Mouse (Mus musculus) gastrocnemius, adult 2 months (tissue): Measurements from ENCODE around the gene Bhlhe40. TPM values are rescaled to one million over a fixed set of nuclear protein-coding genes. Genes with fewer than 3 reads are reported as not detected.

Experiments used
- DNase-seq: peaks from one replicate; pipeline ENCODE4 v3.0.0; 2022
- H3K27ac ChIP-seq: fragments of 200-600 bp; 2 replicates; pipeline ENCODE4 v1.8.1; 2022; ENCODE audit warnings: mild to moderate bottlenecking
- H3K4me3 ChIP-seq: fragments of 200-600 bp; 2 replicates; pipeline ENCODE4 v1.8.1; 2022; ENCODE audit warnings: mild to moderate bottlenecking, moderate library complexity
- CTCF ChIP-seq: fragments of 200-600 bp; IDR thresholded peaks from 2 replicates; pipeline ENCODE4 v1.8.1; 2022; ENCODE audit warnings: antibody characterized with exemption, mild to moderate bottlenecking, moderate library complexity
- intact Hi-C: fragments of 180-260 bp; cut with DNase I; formaldehyde crosslinking; loops from one replicate; pipeline ENCODE4 v1.15.1; 2025
- total RNA-seq, 2 experiments: library from RNA; stranded (reverse); gene quantifications; 2 replicates each; pipeline ENCODE4 v1.2.3; 2021

Bhlhe40 gene
- total RNA-seq, 2 experiments from 2014 or later, result 70.0 to 124 TPM

DNA sequence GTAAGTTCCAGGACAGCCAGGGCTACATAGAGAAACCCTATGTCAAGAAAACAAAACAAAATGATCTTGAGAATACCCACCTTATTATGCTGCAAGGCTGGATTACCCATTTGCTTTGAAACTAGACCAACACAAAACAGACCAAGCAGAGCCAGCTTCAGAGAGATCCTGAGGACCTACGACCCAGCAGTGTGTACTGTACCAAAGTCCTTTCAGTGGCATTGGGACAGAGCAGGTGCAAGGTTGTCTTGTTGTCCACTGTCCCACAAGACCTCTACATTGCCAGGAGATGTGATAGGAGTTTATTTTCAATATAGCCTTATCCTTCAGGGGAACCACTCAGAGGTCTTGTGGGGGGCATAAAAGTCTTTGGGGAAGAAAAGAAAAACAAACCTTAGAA is 22.7 kb downstream of the Bhlhe40 start:
- no peak overlapping the region for H3K4me3 ChIP-seq
- no peak overlapping the region for H3K27ac ChIP-seq
- TF ChIP-seq CTCF, result no peak
- no peak for DNase-seq
- intact Hi-C loops, result no loop called here

DNA sequence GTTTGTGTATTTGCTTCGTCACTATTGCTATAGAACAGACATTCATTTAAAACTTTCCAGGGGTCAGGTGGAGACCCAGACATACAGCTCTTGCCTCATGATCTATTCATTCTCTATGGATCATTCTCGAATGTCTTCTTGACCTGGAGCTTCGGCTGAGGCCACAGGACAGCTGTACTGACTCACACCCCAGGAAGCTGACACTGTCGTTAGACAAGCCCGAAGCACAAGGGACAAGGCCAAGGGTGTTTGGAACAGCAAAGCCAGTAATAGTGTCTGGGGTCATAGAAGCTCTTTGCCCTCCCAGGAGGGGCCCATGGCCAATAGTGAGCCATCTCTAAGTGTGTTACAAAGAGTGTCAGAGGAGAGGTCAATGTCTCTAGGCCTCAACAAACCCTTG is 24.0 kb downstream of the Bhlhe40 start:
- no peak for DNase-seq

GRCm38 (mm10) chr6:108685758-108686355 is 25.4 kb downstream of the Bhlhe40 start:
- H3K27ac ChIP-seq, result no peak overlapping the region
- no peak for TF ChIP-seq CTCF
- no peak overlapping the region for H3K4me3 ChIP-seq
- DNase-seq, result no peak
- intact Hi-C loops, result no loop called here

More for the DNA sequence above, 24.0 kb downstream of the Bhlhe40 start:
- TF ChIP-seq CTCF, result no peak
- Histone ChIP-seq H3K27ac (no peak overlapping the region), H3K4me3 (no peak overlapping the region)
- intact Hi-C loops, result no loop called here

- no peak for TF ChIP-seq CTCF
- H3K4me3 ChIP-seq, result no peak overlapping the region
- intact Hi-C loops, result no loop called here
- no peak for DNase-seq
- H3K27ac ChIP-seq, result no peak overlapping the region
Measured at GRCm38 (mm10) chr6:108686930-108687329, 26.5 kb downstream of the Bhlhe40 start.

DNA sequence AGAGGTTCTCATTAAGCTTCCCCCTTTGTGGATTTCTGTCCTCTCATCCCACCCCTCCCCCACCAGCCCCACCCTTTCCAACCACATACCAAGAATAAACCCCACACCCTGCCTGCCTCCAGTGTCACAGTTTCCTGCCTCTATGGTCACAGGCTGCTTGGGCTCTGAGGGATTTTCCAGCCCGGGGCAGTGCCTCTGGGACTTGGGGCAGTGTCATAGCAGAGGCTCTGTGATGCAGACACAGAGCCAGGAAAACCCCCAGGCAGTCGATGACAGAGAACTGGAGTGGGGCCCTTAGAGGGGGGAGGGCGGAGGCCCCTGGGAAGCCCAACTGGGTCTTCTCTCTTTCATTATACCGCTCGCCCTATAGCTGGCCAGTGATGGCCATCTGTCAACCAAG is 27.9 kb downstream of the Bhlhe40 start:
- Histone ChIP-seq H3K4me3 (no peak overlapping the region), H3K27ac (no peak overlapping the region)
- no peak for DNase-seq
- intact Hi-C loops, result no loop called here
- no peak for TF ChIP-seq CTCF

GRCm38 (mm10) chr6:108692986-108693385 is 32.6 kb downstream of the Bhlhe40 start:
- TF ChIP-seq CTCF, result no peak
- intact Hi-C loops, result no loop called here
- Histone ChIP-seq H3K27ac (no peak overlapping the region), H3K4me3 (no peak overlapping the region)
- no peak for DNase-seq

DNA sequence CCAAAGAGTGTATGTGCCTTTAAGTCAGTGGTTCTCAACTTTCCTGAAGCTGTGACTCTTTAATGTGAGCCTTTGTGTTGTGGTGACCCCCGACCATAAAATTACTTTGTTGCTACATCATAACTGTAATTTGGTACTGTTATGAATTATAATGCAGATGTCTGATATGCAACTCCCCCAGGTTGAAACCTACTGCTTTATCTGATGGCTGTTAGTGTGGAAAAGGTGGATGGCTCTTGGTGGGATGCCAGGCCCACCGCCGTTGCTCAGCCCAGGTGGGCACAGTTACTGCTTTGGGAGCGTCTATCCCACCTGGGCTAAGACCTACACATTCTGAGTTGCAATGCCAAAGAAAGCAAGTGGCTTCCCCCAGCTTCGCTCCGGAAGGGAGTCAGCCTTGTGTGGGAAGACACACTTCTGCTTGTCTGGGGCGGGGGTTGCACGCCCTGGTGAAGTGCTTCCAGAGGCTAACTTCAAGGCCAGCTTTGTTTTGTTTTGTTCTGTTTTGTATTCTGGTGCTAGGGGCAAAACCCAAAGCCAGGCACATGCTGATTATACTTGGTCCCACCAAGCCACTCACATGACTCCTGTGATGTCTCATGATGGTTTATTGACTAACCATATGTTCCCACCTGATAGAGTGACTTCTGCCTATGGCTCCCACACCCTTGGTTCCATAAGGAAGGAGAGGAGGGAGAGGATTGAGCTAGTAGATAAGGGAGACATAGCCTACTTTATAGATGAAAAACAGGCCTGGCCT is 34.7 kb downstream of the Bhlhe40 start:
- Histone ChIP-seq H3K27ac (no peak overlapping the region; the same call in 1 of the 2 replicates), H3K4me3 (no peak overlapping the region)
- intact Hi-C loops, result no loop called here
- no peak for DNase-seq
- TF ChIP-seq CTCF, result no peak

DNA sequence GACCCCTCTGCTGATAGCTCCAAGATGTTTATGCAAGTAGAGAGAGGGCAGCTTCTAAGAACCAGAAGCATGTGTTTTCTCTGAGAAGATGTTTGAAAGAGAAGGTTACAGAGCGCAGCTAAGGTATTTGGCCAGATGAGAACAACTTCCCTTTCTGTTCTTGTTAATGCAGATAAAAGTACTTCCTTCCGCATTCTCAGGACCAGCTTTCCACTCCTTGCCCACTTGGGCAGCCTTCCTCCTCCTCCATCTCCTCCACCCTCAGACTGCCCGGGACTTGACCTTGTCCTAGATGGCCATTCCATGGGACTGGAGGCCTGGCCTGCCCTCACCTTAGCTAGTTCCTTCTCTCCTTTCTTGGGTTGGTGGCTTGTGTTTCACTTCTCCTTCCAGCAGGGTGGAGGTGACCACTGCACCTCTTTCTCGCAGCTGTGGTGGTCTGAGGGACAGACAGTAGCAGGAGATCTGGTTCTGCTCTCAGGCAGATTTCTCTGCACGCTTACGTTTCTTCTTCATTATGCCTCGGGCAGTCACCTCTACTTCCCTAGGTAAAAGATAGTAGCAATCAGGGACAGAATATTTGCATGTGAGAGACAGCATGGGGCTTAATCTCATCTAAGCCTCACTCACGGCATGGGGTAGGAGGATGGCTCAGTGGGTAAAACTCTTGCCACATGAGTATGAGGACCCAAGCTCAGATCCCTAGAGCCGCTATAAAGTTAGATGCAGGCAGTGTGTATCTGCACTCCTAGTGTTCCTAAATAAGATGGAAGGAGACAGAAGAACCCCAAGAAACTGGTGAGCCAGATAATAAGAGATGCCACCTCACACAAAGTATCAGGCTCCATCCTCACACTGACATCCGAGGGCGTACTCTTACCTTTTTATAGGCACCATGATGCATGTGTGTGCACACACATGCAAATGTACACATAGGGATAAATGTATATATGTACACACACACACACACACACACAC is 35.7 kb downstream of the Bhlhe40 start:
- Histone ChIP-seq H3K27ac (no peak overlapping the region; the same call in 1 of the 2 replicates), H3K4me3 (no peak overlapping the region)
- TF ChIP-seq CTCF, result no peak
- no peak for DNase-seq
- intact Hi-C loops, result no loop called here

DNA sequence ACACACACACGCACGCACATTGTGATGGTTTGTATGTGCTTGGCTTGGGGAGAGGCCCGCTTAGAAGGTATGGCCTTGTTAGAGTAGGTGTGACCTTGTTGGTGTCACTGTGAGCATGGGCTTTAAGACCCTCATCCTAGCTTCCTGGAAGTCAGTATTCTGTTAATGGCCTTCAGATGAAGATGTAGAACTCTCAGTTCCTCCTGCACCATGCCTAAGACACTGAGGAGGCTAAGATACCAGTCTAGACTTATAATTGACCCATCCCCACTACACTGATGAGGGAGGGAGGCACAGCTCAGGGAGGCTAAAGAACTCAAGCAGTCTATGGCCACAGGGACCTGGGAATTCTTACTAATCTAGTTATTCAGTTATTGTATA is 36.4 kb downstream of the Bhlhe40 start:
- intact Hi-C loops, result no loop called here
- Histone ChIP-seq H3K27ac (no peak overlapping the region), H3K4me3 (no peak overlapping the region)
- no peak for DNase-seq
- no peak for TF ChIP-seq CTCF

- no peak for TF ChIP-seq CTCF
- H3K27ac ChIP-seq, result no peak overlapping the region
- no peak overlapping the region for H3K4me3 ChIP-seq
- intact Hi-C loops, result no loop called here
- DNase-seq, result no peak
Measured at GRCm38 (mm10) chr6:108697345-108697744, 36.9 kb downstream of the Bhlhe40 start.

GRCm38 (mm10) chr6:108698343-108698870 is 38.0 kb downstream of the Bhlhe40 start:
- intact Hi-C loops, result no loop called here
- no peak overlapping the region for H3K4me3 ChIP-seq
- no peak for DNase-seq
- TF ChIP-seq CTCF, result no peak
- H3K27ac ChIP-seq, result no peak overlapping the region

GRCm38 (mm10) chr6:108699679-108700078 is 39.2 kb downstream of the Bhlhe40 start:
- DNase-seq, result no peak
- intact Hi-C loops, result no loop called here
- no peak overlapping the region for H3K27ac ChIP-seq
- no peak for TF ChIP-seq CTCF
- H3K4me3 ChIP-seq, result no peak overlapping the region
